Mouse (Mus musculus): Measurements from ENCODE around the gene Mcoln1. TPM values are rescaled to one million over a fixed set of nuclear protein-coding genes. Genes with fewer than 3 reads are reported as not detected.

Gene Mcoln1
- polyA plus RNA-seq, 1 experiment: 239 TPM

DNA sequence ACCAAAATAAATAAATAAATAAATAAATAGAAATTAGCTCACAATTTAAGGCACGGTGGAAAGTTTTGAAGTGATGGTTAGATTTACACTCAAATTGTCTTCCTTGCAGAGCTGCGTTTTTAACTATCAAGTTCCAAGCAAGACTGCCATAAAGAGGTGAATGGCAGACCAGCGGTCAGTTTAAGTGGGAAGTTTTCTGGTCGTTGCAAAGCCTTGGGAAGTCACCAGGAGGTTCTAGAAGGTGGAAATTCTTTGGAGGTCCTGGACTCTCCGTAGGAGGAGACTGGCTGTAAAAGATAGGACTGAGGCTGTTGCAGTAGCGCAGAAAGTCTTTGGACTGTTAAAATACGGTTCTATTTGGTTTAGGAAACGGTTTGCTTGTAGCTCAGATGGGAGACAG is 506 bp upstream of the Mcoln1 start:
- peak overlapping the region; percentile 72 for H3K4me3 ChIP-seq (ENCODE audit: insufficient read depth, low read depth, low read length)
- no peaks in the 10 kb centered on the region for H3K36me3 ChIP-seq (ENCODE audit: control insufficient read depth, insufficient read depth, low read length)
- H3K27ac ChIP-seq (ENCODE audit: insufficient read depth, low read depth, low read length): peak overlapping the region; percentile 75
- DNase-seq: no peak
- WGBS: 2% methylated on average over 8 of the region's 8 CpGs
- no peaks in the 10 kb centered on the region for H3K27me3 ChIP-seq (replicated peaks; ENCODE audit: control insufficient read depth, insufficient read depth, low read length)
- no peak for TF ChIP-seq CTCF (conservative IDR thresholded peaks at IDR 0.05; ENCODE audit: insufficient read depth, insufficient read length, low read depth, low read length)
- TF ChIP-seq POLR2A (IDR thresholded peaks at IDR 0.05; ENCODE audit: low read depth, low read length): no peak
- peaks cover 3% of the 10 kb centered on the region; the same call in 1 of the 2 replicates for H3K4me1 ChIP-seq (ENCODE audit: control insufficient read depth, insufficient read depth, low read length)

DNA sequence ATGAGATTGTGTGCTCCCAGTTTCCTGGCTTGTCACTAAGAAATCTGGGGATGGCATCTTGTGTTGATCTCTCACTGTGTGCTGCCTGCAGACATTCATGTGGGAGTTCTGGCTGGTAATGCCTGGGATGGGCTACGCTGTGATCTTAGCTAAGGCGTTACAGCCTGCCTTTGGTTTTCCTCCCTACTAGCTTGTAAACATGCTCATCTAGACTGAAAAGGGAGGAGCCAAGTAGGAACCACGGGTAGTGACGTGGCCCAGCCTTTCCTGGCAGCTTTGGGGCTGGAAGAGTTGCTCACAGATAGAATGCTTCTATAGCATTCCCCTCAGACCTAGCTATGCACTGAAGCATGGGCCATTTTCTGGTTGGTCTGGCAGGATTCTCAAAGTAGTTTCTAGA is 2.0 kb downstream of the Mcoln1 start:
- Histone ChIP-seq H3K36me3 (ENCODE audit: control insufficient read depth, insufficient read depth, low read length) (no peaks in the 10 kb centered on the region), H3K4me3 (ENCODE audit: insufficient read depth, low read depth, low read length) (no peak overlapping the region), H3K27me3 (replicated peaks; ENCODE audit: control insufficient read depth, insufficient read depth, low read length) (no peaks in the 10 kb centered on the region), H3K27ac (ENCODE audit: insufficient read depth, low read depth, low read length) (no peak overlapping the region), H3K4me1 (ENCODE audit: control insufficient read depth, insufficient read depth, low read length) (peaks cover 3% of the 10 kb centered on the region; the same call in 1 of the 2 replicates)
- 37% methylated on average over 4 of the region's 4 CpGs for WGBS
- TF ChIP-seq CTCF (conservative IDR thresholded peaks at IDR 0.05; ENCODE audit: insufficient read depth, insufficient read length, low read depth, low read length) (no peak), POLR2A (IDR thresholded peaks at IDR 0.05; ENCODE audit: low read depth, low read length) (no peak)
- no peak for DNase-seq

DNA sequence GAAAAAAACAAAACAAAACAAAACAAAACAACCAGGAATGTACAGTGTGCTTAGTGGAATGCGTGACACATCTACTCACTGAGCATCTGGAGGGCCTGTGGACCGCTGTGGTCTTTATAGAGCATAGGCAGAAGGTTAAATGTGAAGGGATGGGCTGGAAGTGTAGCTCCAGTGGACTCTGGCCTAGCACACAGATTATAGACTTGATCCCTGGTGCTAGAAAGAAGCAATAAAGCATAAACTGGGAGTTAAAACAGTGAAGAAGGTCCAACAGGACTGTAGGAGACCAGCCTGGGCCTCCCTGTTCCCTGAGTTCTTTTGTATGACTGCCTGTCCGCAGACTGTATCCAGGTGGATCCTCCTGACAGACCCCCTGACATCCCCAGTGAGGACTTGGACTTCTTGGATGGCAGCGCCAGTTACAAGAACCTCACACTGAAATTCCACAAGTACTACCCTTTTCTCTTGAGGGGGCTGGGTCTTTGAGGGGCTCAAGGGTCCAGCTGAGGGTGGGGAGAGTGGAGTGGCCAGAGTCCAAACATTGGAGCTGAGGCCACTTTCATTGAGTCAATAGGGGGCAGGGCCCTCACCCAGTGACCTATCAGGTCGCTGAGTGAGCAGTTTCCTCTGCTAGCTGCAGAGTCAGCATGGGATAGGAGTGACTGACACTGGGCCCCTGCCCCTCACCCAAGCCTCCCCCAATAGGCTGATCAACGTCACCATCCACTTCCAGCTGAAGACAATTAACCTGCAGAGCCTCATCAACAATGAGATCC is 7.9 kb downstream of the Mcoln1 start:
- Histone ChIP-seq H3K27me3 (replicated peaks; ENCODE audit: control insufficient read depth, insufficient read depth, low read length) (no peaks in the 10 kb centered on the region), H3K4me3 (ENCODE audit: insufficient read depth, low read depth, low read length) (no peak overlapping the region), H3K36me3 (ENCODE audit: control insufficient read depth, insufficient read depth, low read length) (no peaks in the 10 kb centered on the region), H3K27ac (ENCODE audit: insufficient read depth, low read depth, low read length) (no peak overlapping the region), H3K4me1 (ENCODE audit: control insufficient read depth, insufficient read depth, low read length) (no peaks in the 10 kb centered on the region)
- DNase-seq: peak; percentile 43
- TF ChIP-seq CTCF (conservative IDR thresholded peaks at IDR 0.05; ENCODE audit: insufficient read depth, insufficient read length, low read depth, low read length) (no peak), POLR2A (IDR thresholded peaks at IDR 0.05; ENCODE audit: low read depth, low read length) (no peak)
- 82% methylated on average over 6 of the region's 6 CpGs for WGBS

DNA sequence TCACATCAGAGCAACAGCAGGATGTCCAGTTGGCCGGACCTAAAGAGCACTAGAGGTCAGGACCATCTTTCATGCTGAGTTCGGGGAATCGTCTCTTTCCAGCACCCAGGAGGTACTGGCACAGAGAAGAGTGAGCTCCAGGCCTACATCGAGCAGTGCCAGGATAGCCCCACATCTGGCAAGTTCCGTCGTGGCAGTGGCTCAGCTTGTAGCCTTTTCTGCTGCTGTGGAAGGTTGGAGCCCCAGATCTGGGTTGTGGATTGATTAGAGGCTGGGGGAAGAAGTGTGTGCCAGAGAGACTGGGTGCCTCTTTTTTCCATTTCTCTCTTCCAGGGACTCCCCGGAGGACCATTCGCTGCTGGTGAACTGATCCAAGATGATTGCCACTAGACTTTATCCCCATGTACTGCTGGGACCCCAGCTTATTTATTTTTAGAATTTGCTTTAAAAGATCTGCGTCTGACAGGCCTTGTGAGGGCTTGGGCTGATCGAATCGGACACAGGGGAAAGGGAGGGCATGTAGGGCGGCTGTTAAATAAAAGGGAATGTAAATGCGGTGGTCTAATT is 14.5 kb downstream of the Mcoln1 start:
- H3K27ac ChIP-seq (ENCODE audit: insufficient read depth, low read depth, low read length): peak overlapping the region; percentile 33; the same call in 1 of the 2 replicates

DNA sequence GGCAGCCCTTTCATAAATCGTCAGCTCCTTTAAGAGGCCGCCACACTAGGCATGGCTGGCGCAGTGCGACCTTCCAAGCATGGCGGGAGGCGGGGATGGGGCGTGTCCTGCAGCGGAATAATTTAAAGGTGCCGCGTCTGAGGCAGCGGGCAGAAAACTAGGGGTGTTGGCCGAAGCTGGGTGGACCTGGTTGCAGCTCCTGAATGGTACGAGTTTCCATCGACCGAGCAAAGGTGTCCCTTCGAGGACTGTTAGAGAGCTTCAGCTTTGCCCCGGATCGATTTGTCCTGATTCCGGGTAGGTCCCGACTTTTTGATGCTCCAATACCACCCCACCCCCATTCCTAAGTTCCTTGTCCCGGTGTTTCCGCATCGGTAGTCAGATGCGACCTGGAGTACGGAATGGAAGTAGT is 15.0 kb downstream of the Mcoln1 start, which contains the start of gene Pnpla6:
TSS of gene Pnpla6 (plus strand) at position 125 of the 412 bp plus-strand sequence.
- Histone ChIP-seq H3K36me3 (ENCODE audit: control insufficient read depth, insufficient read depth, low read length) (no peaks in the 10 kb centered on the region), H3K27ac (ENCODE audit: insufficient read depth, low read depth, low read length) (peak within 1 kb of the TSS; percentile 58), H3K27me3 (replicated peaks; ENCODE audit: control insufficient read depth, insufficient read depth, low read length) (no peaks in the 10 kb centered on the region), H3K4me1 (ENCODE audit: control insufficient read depth, insufficient read depth, low read length) (peaks cover 3% of the 10 kb centered on the region; the same call in 1 of the 2 replicates), H3K4me3 (ENCODE audit: insufficient read depth, low read depth, low read length) (peak within 1 kb of the TSS; percentile 64)
- DNase-seq: peak; percentile 95
- under 1% methylated on average over 25 of the region's 25 CpGs for WGBS
- TF ChIP-seq POLR2A (IDR thresholded peaks at IDR 0.05; ENCODE audit: low read depth, low read length): peak; percentile 74
- no peak for TF ChIP-seq CTCF (conservative IDR thresholded peaks at IDR 0.05; ENCODE audit: insufficient read depth, insufficient read length, low read depth, low read length)

More for the DNA sequence above, 14.5 kb downstream of the Mcoln1 start:
- no peak for TF ChIP-seq POLR2A (IDR thresholded peaks at IDR 0.05; ENCODE audit: low read depth, low read length)
- TF ChIP-seq CTCF (conservative IDR thresholded peaks at IDR 0.05; ENCODE audit: insufficient read depth, insufficient read length, low read depth, low read length): no peak
- Histone ChIP-seq H3K4me3 (ENCODE audit: insufficient read depth, low read depth, low read length) (peak overlapping the region; percentile 64), H3K4me1 (ENCODE audit: control insufficient read depth, insufficient read depth, low read length) (peaks cover 3% of the 10 kb centered on the region; the same call in 1 of the 2 replicates), H3K27me3 (replicated peaks; ENCODE audit: control insufficient read depth, insufficient read depth, low read length) (no peaks in the 10 kb centered on the region), H3K36me3 (ENCODE audit: control insufficient read depth, insufficient read depth, low read length) (no peaks in the 10 kb centered on the region)
- 22% methylated on average over 13 of the region's 13 CpGs for WGBS
- DNase-seq: peak; percentile 36

DNA sequence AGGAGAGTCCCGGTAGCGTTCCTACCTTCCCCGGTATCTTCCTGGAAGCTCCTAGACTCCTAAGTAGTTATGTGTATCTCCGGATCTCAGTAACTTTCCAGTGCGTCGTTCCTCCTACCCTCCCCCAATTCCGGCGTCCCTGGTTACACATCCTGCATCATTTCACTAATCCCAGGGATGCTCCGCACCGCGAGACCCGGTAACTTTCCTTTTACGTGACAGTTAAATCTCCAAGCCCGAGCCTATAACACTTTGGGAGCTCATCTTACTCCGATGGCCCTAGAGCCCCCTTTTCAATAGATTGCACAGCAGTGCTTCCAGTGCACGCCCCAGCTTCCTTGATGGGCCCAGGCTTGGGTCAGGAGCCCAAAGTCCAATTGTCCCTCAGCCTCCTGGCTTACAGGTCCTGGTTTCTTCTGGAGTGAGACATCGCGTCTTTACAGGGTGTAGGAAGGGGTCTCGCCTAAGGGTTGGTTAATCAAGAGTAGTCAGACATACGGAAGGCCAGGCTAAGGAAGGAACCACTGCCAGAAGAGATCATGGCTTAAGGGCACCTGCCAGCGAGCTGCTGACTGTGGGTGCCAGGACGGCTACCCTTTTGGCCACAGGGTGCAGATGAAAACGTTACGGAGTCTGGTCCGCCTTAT is 15.6 kb downstream of the Mcoln1 start:
- peaks cover 3% of the 10 kb centered on the region; the same call in 1 of the 2 replicates for H3K4me1 ChIP-seq (ENCODE audit: control insufficient read depth, insufficient read depth, low read length)
- peak overlapping the region; percentile 64 for H3K4me3 ChIP-seq (ENCODE audit: insufficient read depth, low read depth, low read length)
- under 1% methylated on average over 25 of the region's 25 CpGs for WGBS
- H3K27me3 ChIP-seq (replicated peaks; ENCODE audit: control insufficient read depth, insufficient read depth, low read length): no peaks in the 10 kb centered on the region
- peak; percentile 75 for DNase-seq
- TF ChIP-seq POLR2A (IDR thresholded peaks at IDR 0.05; ENCODE audit: low read depth, low read length) (no peak), CTCF (conservative IDR thresholded peaks at IDR 0.05; ENCODE audit: insufficient read depth, insufficient read length, low read depth, low read length) (no peak)
- peak overlapping the region; percentile 58 for H3K27ac ChIP-seq (ENCODE audit: insufficient read depth, low read depth, low read length)
- H3K36me3 ChIP-seq (ENCODE audit: control insufficient read depth, insufficient read depth, low read length): no peaks in the 10 kb centered on the region
